Mouse (Mus musculus) large intestine, adult 2 months (tissue): ENCODE data around the gene Csf2rb. TPM values are rescaled to one million over a fixed set of nuclear protein-coding genes. Genes with fewer than 3 reads are reported as not detected.
"Not testable (repeated sequence)": the region's sequence is repeated elsewhere in the genome, so short reads cannot be mapped to it uniquely, and the experiment has no call there.

ENCODE experiments used
- DNase-seq: peaks from one replicate; pipeline ENCODE4 v3.0.0-alpha.2; 2012; ENCODE audit warnings: low read depth, low spot score
- WGBS: fragments of 180-500 bp; shearing (Covaris S2); methylation state at CpG from one replicate; pipeline ENCODE4 v1.1.7; 2018; 5-methylcytosine and 5-hydroxymethylcytosine counted together
- polyA plus RNA-seq: library from polyadenylated mRNA; depleted of rRNA; stranded (reverse); fragments of >200 nt; gene quantifications from 2 replicates; pipeline ENCODE4 v1.2.3, GENCODE M21; 2012; rRNA removed

The Csf2rb gene
- polyA plus RNA-seq = 7.4 and 11.8 TPM in 2 replicates

DNA sequence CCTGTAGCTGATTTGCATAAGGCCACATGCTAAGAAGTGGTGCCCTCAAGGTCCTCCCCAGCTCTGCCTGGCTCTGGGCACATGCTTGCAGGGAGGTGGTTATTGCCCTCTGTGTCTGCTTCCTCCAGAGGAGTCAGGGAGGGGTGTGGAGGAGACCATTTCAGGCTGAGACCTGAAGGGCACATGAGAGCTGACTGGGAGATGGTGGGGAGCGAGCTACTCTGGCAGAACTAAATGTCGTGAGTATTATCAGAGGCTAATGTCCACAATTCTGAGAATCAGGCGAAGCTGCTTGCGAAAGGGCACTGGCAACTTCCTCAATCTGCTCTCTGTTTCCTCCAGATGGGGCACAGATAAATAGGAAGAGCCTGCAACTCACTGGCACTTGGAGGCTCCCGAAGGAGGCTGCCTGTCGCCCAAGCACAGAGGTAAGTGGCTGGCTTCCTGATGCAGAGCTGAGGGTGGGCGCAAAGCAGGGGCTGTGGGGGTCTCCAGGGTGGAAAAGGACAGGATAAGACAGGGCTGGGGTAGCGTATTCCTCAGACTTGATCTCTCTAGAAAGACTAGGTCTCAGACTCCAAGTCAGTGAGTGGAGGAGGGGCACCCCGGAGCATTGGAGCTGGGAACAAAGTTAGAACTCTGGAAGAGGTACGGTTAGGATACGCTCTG, at the start of gene Csf2rb:
TSS of gene Csf2rb (plus strand) at position 82 of the 669 bp plus-strand sequence.
- DNase-seq = no peak
- 57% methylated on average over 11 of the region's 11 CpGs for WGBS

DNA sequence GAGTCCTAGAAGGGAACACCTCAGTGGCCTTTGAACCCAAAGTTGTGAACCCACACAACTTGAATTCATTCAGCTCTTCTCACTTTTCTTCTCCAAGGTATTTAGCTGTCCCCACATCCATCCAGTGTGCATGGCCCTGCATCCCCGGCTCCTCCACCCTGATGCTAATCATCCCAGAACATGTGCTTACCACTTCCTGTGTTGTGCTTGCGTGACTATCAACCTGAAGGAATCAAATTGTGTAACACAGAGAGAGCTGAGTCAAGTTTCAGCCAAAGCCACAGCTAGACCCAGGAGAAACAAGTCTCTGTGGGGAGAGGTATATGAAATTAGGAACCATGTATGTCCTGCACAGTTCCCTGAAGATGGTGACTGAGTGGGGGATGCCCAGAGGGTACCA, 47.2 kb upstream of the Csf2rb start:
- 74% methylated on average over 2 of the region's 2 CpGs for WGBS

DNA sequence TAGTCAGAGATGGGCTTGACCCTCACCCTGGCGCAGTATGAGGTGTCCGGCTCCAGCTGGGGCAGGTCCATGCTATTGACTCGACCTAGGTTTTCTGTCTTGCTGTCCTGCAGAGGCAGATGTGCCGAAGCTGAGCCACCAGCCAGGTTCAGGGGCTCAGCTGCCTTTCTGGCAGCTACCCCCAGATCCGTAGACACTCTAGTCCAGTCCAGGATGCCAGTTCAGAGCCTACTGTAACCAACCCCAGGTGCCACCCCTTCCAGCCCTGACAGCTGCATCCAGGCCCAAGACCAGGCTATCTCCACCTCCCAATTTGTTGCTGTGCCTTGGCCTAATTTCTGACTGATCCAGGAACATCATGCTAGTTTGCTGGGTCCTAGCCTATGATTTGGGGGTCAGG, 37.6 kb upstream of the Csf2rb start:
- WGBS = 83% methylated on average over 5 of the region's 5 CpGs

More for the DNA sequence above, 47.2 kb upstream of the Csf2rb start:
- no peak for DNase-seq

DNA sequence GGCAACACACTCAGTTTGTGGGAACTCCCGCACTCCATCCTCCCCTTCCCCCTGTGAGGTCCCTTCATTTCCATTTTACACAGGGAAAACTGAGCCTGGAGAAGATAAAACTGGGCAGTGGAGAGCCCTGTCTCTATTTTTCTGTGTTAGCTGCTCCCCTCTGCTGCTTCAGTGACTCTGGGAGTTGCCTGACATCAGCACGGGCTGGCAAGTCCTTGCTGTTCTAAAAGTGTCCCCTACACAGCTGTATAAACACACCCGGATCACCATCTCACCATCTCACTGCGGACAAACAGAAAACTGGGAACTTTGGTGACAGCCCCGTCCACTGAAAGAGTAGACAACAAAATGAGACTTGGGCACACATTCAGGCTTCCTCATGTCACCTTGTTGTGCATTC, 35.8 kb upstream of the Csf2rb start:
- 41% methylated on average over 5 of the region's 5 CpGs for WGBS
- not testable (repeated sequence) for DNase-seq

More for the DNA sequence above, 37.6 kb upstream of the Csf2rb start:
- no peak for DNase-seq

DNA sequence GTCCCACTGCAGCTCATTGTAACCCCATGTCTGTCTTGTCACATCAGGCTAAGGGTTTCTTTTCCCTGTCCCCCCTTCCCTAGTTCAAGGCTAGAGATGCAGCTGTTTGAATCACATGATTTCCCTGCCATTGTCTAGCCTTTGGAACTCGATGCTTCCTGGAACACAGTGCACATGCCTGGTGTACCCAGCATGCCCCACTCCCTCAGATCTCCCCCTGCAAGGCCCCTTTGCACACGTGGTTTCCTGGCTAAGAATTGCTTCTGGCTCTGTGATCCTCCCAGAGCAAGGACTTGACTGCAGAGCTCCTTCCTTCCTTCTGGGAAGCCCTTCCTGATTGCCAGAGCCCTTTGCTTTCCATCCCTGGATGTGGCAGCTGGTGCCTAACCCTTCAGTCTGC, 32.3 kb upstream of the Csf2rb start:
- WGBS = 7% methylated on average over 2 of the region's 2 CpGs

DNA sequence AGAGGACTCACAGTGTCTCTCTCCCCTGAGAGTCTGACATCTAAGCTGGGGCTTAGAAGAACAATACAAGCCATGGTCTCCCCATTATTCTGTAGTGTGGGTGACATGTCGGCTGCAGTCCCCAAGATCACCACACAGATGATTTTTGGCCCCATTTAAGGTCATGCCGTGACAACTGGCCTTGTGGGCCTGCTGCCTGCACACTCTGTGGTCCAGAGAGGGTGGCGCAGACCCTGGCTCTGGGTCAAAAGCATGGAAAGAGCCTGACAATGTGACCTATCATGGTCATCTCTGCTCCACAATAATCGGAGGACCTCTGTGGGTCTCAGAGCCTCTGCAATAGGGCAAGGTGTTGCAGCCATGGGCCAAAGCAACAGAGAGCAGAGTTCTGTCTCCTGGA, 31.8 kb upstream of the Csf2rb start:
- DNase-seq = no peak
- 84% methylated on average over 4 of the region's 4 CpGs for WGBS

More for the DNA sequence above, 32.3 kb upstream of the Csf2rb start:
- DNase-seq = not testable (repeated sequence)

DNA sequence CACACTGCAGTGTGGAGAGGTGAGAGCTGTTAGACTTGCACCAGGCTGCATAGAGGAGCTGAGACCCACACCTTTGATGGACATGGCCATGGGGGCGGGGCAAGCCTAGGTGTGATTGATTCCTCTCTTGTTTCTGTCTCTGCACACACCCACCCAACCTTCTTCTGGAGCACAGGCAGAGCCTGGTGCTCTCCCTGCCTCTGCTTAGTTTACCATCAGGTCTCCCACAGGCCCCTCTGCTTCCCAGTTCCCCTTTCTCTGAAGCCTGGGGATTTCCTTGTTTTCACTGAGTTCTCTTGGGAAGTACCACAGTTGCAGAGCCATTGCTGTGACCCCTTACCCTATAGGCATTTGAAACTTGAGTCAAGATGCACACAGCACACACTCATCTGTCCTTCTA, 27.0 kb upstream of the Csf2rb start:
- WGBS = 85% methylated on average over 1 of the region's 1 CpGs
- DNase-seq = no peak

DNA sequence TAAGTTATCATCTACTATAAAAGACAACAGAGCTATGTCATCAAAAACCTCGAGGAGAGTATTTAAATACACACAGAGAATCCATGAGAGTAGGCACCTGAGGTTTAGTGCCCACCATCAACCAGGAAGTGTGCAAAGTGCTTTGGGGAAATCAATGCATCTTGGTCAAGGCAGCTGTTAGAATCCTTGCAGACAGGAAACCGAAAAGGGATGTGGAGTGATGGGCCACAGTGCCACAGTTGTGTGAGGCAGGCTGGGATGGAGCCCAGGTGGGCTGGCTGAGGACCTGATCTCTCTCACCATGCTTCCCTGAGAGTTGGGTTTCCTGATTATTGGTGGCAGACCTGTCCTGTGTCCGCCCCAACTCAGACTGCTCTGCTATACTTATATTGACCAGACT, 25.9 kb upstream of the Csf2rb start:
- WGBS = 68% methylated on average over 3 of the region's 3 CpGs
- DNase-seq = no peak

DNA sequence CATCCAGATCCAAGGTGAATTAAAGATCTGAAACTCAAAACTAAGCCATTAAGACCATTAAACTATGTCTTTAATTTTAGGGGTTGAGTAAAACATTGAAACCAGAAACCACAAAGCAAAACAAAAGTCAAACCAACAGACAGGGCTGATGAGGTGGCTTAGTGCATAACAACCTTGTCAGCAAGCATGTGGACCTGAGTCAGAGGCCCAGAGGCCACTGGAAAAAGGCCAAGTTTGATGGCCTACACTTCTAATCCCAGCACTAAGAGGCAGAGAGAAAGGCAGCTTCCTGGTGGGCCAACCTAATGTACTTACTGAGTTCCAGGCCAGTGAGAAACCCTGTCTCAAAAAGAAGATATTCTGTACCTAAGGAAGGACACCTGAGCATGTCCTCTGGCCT, 24.8 kb upstream of the Csf2rb start:
- DNase-seq = no peak

DNA sequence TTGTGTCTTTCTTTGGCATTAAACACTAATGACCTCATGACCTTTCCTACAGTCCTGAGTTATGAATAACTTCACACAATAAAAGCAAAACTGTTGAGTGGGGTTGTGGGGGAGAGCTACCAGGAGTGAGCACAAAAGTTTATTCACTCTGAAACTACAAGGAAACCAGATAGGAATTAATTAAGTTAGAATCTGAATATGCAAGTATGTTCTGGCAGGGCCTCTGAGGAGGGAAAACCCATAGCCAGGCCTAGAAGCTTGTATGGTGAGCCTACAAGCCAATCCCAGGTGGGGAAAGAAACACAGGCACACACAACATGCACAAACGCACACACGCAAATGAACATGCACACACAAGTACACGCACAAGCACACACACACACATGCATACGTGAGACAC, 22.8 kb upstream of the Csf2rb start:
- DNase-seq = no peak
- 98% methylated on average over 4 of the region's 4 CpGs for WGBS

DNA sequence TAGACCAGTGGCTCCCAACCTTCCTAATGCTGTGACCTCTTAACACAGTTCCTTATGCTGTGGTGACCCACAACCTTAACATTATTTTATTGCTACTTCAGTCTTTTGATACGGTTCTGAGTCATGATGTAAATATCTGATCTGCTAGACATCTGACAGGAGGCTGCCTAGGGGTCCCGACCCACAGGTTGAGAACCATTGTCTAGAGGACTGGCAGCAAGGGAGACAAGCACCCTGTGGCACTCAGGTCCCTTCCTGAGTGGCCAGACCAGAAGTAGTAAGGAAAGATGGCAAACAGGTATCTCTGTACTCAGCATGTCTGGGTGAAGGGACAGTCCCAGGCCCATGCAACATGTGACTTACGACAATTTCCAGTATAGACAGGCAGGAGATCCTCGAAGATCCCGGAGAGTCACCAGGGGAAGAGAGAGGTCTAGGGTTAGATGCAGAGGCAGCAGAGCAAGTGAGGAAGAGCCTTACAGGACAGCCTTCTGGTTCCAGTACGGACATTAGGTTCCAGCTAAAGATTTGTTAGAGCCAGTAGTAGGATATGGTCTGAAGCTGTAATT, 21.8 kb upstream of the Csf2rb start:
- DNase-seq = no peak
- WGBS = 72% methylated on average over 6 of the region's 6 CpGs

DNA sequence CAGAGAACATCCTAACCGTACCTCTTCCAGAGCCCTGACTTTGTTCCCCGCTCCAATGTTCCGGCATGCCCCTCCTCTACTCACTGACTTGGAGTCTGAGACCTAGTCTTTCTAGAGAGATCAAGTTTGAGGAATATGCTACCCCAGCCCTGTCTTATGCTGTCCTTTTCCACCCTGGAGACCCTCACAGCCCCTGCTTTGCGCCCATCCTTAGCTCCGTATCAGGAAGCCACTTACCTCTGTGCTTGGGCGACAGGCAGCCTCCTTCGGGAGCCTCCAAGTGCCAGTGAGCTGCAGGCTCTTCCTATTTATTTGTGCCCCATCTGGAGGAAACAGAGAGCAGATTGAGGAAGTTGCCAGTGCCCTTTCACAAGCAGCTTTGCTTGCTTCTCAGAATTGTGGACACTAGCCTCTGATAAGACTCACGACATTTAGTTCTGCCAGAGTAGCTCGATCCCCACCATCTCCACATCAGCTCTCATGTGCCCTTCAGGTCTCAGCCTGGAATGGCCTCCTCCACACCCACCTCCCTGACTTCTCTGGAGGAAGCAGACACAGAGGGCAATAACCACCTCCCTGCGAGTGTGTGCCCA, 20.1 kb upstream of the Csf2rb start, which contains the start of gene Csf2rb2:
TSS of gene Csf2rb2 (minus strand) at position 381 of the 593 bp plus-strand sequence.
- DNase-seq = no peak
- 63% methylated on average over 10 of the region's 10 CpGs for WGBS

DNA sequence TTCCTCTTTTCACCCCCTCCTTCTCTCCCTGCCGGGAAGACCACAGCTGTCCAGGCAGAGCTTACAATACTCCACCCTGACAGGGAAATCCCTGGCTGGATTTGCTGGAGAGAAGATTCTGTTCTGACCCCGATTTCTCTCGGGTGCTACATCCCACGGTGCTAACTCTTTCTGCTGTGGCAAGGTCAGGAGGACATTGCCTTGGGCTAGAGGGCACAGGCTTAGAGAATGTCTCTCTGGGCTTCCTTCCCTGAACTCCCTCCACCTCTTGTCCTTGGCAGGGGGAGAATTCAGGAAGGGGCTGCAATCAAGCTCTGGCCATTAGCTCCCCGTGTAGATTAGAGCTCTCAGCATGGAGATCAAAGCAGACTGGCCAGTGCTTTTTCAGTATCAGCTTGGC, 15.7 kb upstream of the Csf2rb start:
- no peak for DNase-seq
- 26% methylated on average over 5 of the region's 5 CpGs for WGBS

DNA sequence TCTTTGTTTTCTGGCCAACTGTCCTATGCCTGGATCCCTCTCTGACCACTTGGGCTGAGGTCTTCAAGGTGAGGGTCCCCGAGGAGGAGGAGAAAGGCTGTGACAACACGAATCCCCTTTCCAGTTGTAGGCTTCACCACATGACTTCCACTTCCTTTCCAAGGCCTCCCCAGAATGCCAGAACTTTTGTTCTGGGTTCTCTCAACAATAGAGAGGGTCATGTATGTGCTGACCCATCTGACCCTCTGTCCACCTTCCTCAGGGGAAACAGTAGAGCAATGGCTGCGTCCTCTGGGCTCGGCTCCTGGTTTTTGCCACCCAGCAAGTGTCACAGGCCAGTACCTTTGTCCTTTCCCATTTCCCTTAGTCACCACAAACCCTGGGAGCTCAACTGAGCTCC, 14.6 kb upstream of the Csf2rb start:
- WGBS = 78% methylated on average over 4 of the region's 4 CpGs

DNA sequence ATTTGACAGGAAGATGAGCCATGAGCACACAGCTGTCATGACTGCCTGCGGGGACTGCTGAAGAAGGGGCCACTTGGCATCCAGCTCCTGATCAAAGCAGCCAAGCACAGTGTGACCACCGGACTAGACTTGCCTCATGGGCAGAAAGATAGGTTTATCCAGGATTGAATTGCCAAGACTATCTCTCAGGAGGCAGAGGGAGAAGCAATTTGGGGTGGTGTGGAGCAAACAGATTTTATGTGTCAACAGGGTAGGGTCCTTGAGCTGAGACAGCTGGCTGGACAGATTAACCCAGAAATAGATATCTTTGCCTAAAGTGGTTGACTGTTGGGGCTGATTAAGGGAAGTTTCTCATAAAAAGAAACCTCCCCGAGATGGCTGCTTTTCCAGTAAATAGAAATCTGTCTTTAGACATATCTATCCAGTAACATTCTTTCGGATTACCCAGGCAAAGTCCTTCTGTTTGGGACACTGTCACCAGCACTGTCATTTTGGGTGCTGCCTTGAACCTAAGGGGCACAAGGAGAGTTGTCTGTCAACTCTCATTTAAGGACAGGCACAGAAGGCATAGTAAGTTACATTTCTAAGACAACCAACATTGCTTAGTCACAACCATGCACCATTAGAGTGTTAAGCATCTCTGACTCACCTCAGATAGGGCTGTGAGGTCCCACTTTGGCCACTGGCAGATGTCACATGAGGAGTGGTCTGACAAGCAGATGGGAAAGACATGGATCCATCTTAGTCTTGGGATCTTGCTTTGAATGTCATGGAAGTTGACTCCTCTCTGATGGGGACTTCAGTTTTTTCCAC, 12.9 kb upstream of the Csf2rb start:
- not testable (repeated sequence) for DNase-seq
- WGBS = 57% methylated on average over 4 of the region's 4 CpGs

More for the DNA sequence above, 14.6 kb upstream of the Csf2rb start:
- no peak for DNase-seq

DNA sequence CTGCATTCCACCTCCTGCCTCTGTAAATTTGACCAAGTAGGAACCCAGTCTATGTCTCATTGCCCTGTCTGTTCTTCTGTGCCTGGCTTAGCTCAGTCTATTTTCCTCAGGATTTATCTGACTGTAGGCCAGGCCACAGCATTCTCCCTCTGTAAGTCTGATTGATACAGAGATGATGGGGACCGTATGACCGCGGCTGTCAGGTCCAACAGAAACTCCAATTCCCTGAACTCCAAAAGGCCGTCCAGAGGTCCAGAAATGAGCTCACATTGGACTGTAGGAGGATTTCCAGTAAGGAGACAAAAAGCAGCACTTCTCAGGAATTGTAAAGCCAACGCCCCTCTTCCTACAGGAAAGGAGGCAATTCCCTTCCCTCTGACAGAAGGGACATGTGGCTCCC, 11.9 kb upstream of the Csf2rb start:
- DNase-seq = not testable (repeated sequence)
- 71% methylated on average over 5 of the region's 5 CpGs for WGBS

DNA sequence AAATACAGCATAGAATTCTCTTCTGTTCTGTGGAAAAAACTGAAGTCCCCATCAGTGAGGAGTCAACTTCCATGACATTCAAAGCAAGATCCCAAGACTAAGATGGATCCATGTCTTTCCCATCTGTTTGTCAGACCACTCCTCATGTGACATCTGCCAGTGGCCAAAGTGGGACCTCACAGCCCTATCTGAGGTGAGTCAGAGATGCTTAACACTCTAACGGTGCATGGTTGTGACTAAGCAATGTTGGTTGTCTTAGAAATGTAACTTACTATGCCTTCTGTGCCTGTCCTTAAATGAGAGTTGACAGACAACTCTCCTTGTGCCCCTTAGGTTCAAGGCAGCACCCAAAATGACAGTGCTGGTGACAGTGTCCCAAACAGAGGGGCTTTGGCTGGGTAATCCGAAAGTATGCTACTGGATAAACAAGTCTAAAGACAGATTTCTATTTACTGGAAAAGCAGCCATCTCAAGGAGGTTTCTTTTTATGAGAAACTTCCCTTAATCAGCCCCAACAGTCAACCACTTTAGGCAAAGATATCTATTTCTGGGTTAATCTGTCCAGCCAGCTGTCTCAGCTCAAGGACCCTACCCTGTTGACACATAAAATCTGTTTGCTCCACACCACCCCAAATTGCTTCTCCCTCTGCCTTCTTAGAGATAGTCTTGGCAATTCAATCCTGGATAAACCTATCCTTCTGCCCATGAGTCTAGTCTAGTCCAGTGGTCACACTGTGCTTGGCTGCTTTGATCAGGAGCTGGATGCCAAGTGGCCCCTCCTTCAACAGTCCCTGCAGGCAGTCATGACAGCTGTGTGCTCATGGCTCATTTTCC, 7.0 kb upstream of the Csf2rb start:
- WGBS = 69% methylated on average over 2 of the region's 2 CpGs
- not testable (repeated sequence) for DNase-seq

DNA sequence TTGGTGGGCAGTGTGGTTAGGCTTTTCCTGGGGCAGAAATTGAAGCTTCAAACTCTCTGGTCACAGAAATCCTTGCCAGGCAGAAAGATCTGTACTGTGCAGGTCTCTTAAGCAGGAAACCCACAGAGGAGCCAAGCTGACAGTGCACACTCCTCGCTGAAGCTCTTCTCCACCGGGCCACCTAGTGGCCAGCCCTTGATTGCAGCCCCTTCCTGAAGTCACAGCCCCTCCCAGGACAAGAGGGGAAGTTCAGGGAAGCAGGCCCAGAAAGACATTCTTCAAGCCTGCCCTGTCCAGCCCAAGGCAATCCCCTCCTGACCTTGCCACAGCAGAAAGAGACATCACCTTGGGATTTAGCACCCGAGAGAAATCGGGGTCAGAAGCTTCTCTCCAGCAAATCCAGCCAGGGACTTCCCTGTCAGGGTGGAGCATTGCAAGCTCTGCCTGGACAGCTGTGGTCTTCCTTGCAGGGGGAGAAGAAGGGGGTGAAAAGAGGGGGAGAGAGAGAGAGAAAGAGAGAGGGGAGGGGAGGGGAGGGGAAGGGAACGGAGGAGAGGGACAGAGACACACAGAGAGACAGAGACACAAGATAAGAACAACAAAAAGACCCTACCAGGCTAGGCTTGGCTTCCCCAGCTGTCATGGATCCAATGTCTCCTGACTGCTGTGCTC, 4.6 kb upstream of the Csf2rb start:
- no peak for DNase-seq
- WGBS = 9% methylated on average over 5 of the region's 5 CpGs

DNA sequence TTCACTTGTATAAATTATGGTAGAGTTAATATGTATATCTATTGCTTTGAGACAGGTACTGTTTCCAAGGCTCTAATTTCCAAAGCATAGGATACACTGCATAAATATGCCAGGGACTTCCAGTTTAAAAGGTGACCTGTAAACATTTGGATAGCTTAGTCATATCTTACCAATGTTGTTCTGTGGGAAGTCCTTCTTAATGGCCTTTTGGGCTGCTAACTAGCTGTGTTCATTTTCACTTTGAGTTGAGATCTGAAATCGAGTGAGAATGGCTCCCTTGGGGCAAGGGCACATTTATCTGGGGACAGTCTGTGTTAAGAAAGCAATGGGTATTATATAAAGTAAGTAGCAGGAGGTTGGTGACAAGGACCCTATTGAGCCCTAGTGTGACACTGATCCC, 2.2 kb upstream of the Csf2rb start:
- WGBS = 61% methylated on average over 1 of the region's 1 CpGs
- DNase-seq = no peak
